Mouse (Mus musculus) limb, embryonic 14.5 days (tissue): ENCODE results near the gene Stam. TPM values are rescaled to one million over a fixed set of nuclear protein-coding genes. Genes with fewer than 3 reads are reported as not detected.
A peak's percentile ranks its signal among the peaks of the same experiment; 100 is the strongest.

Experiments used
- ATAC-seq: fragments of 200-750 bp; cut with Nextera tagmentation; 2 replicates; pipeline ENCODE4 v1.8.0; 2017; ENCODE audit warnings: low read depth, moderate number of reproducible peaks, moderate TSS enrichment; ENCODE audit not compliant: low FRiP score
- DNase-seq: peaks from one replicate; pipeline ENCODE4 v3.0.0-alpha.2; 2015; ENCODE audit warnings: low spot score
- H3K27ac ChIP-seq: fragments of 300-500 bp; sonication (generic); replicated peaks from 2 replicates; pipeline ENCODE4 v1.5.1; 2014; ENCODE audit warnings: low read depth, mild to moderate bottlenecking, low read length, moderate library complexity, mixed read lengths
- H3K27me3 ChIP-seq: fragments of 300-500 bp; sonication (generic); 2 replicates; pipeline ENCODE4 v1.6.1; 2014; ENCODE audit warnings: low read length, mixed read lengths; ENCODE audit not compliant: control insufficient read depth, insufficient read depth
- H3K36me3 ChIP-seq: fragments of 300-500 bp; sonication (generic); 2 replicates; pipeline ENCODE4 v1.6.1; 2014; ENCODE audit warnings: mild to moderate bottlenecking, low read length, moderate library complexity, mixed read lengths; ENCODE audit not compliant: control insufficient read depth, insufficient read depth
- H3K4me1 ChIP-seq: fragments of 300-500 bp; sonication (generic); 2 replicates; pipeline ENCODE4 v1.6.1; 2014; ENCODE audit warnings: antibody characterized with exemption, low read length, mixed read lengths; ENCODE audit not compliant: control insufficient read depth, insufficient read depth
- H3K4me2 ChIP-seq: fragments of 300-500 bp; sonication (generic); replicated peaks from 2 replicates; pipeline ENCODE4 v1.6.1; 2014; ENCODE audit warnings: low read depth, mild to moderate bottlenecking, low read length, moderate library complexity; ENCODE audit not compliant: severe bottlenecking
- H3K4me3 ChIP-seq: fragments of 300-500 bp; sonication (generic); replicated peaks from 2 replicates; pipeline ENCODE4 v1.5.1; 2014; ENCODE audit warnings: low read length
- H3K9ac ChIP-seq: fragments of 300-500 bp; sonication (generic); 2 replicates; pipeline ENCODE4 v1.6.1; 2014; ENCODE audit warnings: mild to moderate bottlenecking, low read depth, low read length, moderate library complexity; ENCODE audit not compliant: severe bottlenecking
- H3K9me3 ChIP-seq: fragments of 300-500 bp; sonication (generic); 2 replicates; pipeline ENCODE4 v1.6.1; 2016; ENCODE audit warnings: low read length; ENCODE audit not compliant: control insufficient read depth
- POLR2A ChIP-seq: fragments of 200-500 bp; IDR thresholded peaks from 2 replicates; pipeline ENCODE4 v1.8.0; 2012; ENCODE audit warnings: inconsistent platforms, mild to moderate bottlenecking, moderate library complexity, borderline replicate concordance; ENCODE audit not compliant: insufficient read depth, insufficient read length; ENCODE audit errors: extremely low read depth
- WGBS: fragments of 180-500 bp; shearing (Covaris S2); extraction: QIAGEN DNeasy Blood & Tissue Kit; methylation state at CpG from one replicate; pipeline ENCODE4 v1.1.7; 2014; 5-methylcytosine and 5-hydroxymethylcytosine counted together
- polyA plus RNA-seq, 2 experiments: library from polyadenylated mRNA; depleted of rRNA in 1 of 2; stranded (reverse) in 1 of 2; unstranded in 1 of 2; fragments of >200 nt; fragmentation: Nextera tagmentation in 1 of 2; extraction: Ambion mirVana in 1 of 2; gene quantifications; 2 replicates each; pipeline versions ENCODE4 v1.2.1 to v1.2.3; 2012 to 2014

Gene Stam
- polyA plus RNA-seq, 2 experiments: 48.6 to 67.9 TPM

DNA sequence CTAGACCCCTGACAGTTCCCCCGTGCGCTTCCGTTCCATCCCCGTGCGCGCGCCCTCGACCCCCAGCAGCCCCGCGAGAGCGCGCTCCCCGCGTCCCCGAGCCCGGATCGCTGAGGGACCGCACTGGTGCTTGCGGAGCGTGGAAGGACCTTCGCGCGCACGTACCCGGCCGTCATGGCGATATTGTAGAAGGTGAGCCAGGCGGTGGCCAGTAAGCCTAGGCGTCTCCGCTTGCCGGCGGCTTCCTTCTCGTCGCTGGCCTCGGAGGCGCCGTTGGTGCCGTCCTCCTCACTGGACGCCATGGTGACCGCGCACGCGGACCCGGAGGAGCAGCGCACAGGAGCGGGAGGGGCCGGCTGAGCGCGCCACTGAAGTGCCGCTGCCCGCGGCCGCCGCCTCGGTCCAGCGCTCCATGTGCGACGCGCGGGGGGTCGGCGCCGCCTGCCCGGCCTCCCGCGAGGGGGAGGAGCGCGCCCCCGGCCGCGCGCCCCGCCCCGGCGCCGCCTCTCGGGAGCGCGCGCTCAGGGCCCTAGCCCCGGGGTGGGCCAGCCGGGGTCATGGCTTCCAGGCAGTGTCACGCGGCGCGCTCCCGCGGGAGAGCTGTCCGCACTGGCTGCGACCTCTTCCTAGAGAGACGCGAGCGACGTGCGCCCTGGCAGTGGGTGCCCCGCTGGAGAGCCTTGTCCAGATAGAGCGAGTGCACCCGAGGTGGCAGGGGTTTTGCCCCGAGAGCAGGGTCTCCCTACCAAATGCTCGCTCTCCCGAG lies 18.1 kb upstream of the Stam start, which contains the start of gene Hacd1:
TSS of gene Hacd1 (minus strand) at position 570 of the 766 bp plus-strand sequence.
- peak within 1 kb of the TSS; percentile 82 for H3K27ac ChIP-seq
- H3K4me3 ChIP-seq: peak within 1 kb of the TSS; percentile 76
- peak within 1 kb of the TSS; percentile 82 for H3K4me2 ChIP-seq
- peak; percentile 86 for ATAC-seq
- H3K27me3 ChIP-seq: no peaks in the 10 kb centered on the region
- peak; percentile 73 for DNase-seq
- H3K36me3 ChIP-seq: no peaks in the 10 kb centered on the region
- H3K4me1 ChIP-seq: no peaks in the 10 kb centered on the region
- under 1% methylated on average over 59 of the region's 101 CpGs for WGBS
- TF ChIP-seq POLR2A: no peak
- H3K9me3 ChIP-seq: no peaks in the 10 kb centered on the region
- peak within 1 kb of the TSS; percentile 74 for H3K9ac ChIP-seq

DNA sequence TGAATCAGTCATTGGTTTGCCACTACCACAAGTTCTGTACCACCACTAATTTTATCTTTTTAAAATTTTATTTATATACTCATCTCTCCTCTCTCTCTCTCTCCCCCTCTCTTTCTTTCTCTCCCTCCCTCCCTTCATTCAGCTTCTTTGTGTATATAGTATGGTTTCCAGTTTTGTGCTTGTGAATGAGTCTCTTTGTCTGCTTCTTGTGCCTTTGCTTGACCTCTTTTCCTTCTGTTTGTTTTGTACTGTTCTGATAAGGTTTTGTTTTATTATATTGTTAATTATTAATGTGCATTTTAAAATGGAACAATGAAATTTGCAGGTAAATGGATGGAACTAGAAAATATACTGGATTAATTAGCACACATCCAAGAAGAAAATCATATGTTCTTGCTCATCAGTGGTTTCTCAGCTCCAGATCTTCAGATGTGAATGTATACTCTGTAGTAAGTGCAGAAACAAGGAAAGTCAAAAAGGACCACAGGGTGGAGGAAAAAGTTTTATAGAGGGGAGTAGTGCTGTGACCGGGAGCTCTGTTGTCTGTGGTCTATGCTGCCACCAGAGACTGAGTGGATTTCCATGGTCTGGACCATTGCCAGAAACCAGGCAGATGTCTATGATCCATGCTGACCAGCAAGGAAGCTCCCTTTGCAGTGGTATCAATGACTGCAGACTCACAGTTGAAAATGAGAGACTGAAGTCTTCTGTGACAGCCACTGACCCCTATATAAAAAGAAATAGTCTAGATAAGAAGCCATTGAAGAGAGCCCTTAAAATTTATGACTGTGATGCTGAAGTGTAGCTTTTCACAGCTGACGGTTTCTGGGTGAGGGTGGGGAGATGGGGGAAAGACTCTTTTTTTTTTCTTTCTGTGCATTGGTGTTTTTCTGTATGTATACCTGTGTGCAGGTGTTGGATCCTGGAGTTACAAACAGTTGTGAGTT lies 7.9 kb upstream of the Stam start:
- 45% methylated on average over 2 of the region's 2 CpGs for WGBS

GRCm38 (mm10) chr2:14069027-14069426 lies 4.9 kb upstream of the Stam start:
- no peak overlapping the region for H3K4me3 ChIP-seq
- no peaks in the 10 kb centered on the region for H3K36me3 ChIP-seq
- ATAC-seq (no peak), DNase-seq (no peak)
- no peaks in the 10 kb centered on the region for H3K27me3 ChIP-seq
- no peak overlapping the region for H3K9ac ChIP-seq
- TF ChIP-seq POLR2A: no peak
- H3K27ac ChIP-seq: no peak overlapping the region
- H3K9me3 ChIP-seq: no peaks in the 10 kb centered on the region
- 89% methylated on average over 2 of the region's 2 CpGs for WGBS
- H3K4me1 ChIP-seq: peaks cover 4% of the 10 kb centered on the region; the same call in 1 of the 2 replicates
- H3K4me2 ChIP-seq: no peak overlapping the region

More for the DNA sequence above, 7.9 kb upstream of the Stam start:
- no peaks in the 10 kb centered on the region for H3K27me3 ChIP-seq
- no peak overlapping the region for H3K9ac ChIP-seq
- no peak overlapping the region for H3K27ac ChIP-seq
- ATAC-seq (no peak), DNase-seq (no peak)
- no peaks in the 10 kb centered on the region for H3K4me1 ChIP-seq
- no peaks in the 10 kb centered on the region for H3K36me3 ChIP-seq
- H3K4me3 ChIP-seq: no peak overlapping the region
- no peaks in the 10 kb centered on the region for H3K9me3 ChIP-seq
- no peak overlapping the region for H3K4me2 ChIP-seq
- no peak for TF ChIP-seq POLR2A

DNA sequence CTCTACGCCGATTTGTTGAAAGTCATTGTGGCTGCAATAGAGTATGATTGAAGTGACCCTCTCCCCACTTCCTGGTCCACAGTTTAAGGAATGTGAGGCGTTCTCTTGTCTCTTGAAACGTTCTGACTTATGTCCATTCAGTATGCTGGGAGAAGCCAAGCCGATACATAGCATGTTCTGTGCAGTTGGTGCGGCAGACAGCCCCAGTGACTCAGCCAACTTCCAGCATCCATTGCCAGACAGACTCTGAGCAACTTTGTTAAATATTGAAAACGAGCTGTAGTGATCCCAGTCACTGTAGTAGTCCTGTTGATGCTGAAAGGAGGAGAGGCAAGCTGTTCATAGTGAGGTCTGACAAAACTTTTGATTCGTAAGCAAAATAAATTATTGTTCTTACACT lies 3.4 kb upstream of the Stam start:
- Histone ChIP-seq H3K27ac (no peak overlapping the region), H3K4me3 (no peak overlapping the region), H3K27me3 (no peaks in the 10 kb centered on the region), H3K4me2 (no peak overlapping the region), H3K36me3 (no peaks in the 10 kb centered on the region), H3K9ac (no peak overlapping the region), H3K4me1 (peaks cover 13% of the 10 kb centered on the region), H3K9me3 (no peaks in the 10 kb centered on the region)
- TF ChIP-seq POLR2A: no peak
- WGBS: 83% methylated on average over 8 of the region's 8 CpGs
- DNase-seq (no peak), ATAC-seq (no peak)

DNA sequence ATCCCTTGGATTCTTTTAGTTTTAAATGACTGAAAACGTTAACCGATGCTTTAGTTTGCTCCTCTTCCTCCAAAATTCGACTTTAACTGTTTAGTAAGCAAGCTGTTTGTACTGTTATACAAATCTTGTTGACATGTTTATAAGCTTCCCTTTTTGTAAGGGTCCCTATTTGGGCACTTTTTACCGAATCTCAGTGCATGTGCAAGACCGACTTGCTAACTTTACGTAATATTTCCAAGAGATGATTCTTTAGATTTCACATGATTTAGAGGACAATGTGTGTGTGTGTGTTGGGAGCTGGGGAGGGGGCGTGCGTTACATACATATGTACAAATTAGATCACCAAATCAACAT lies 913 bp upstream of the Stam start:
- peak overlapping the region; percentile 97 for H3K27ac ChIP-seq
- peaks cover 21% of the 10 kb centered on the region for H3K4me1 ChIP-seq
- H3K9ac ChIP-seq: peak overlapping the region; percentile 93
- H3K9me3 ChIP-seq: no peaks in the 10 kb centered on the region
- ATAC-seq (no peak), DNase-seq (no peak)
- peak overlapping the region; percentile 66 for H3K4me2 ChIP-seq
- peak overlapping the region; percentile 91 for H3K4me3 ChIP-seq
- 14% methylated on average over 8 of the region's 8 CpGs for WGBS
- H3K36me3 ChIP-seq: no peaks in the 10 kb centered on the region
- TF ChIP-seq POLR2A: no peak
- no peaks in the 10 kb centered on the region for H3K27me3 ChIP-seq
